Mouse (Mus musculus) telencephalon, adult 2 months (tissue): Measurements from ENCODE around the gene Bhlhe40.
A peak's percentile ranks its signal among the peaks of the same experiment; 100 is the strongest.

Source experiments
- DNase-seq: peaks from one replicate; pipeline ENCODE4 v3.0.0-alpha.2; 2011; ENCODE audit warnings: low read depth, low spot score

Bhlhe40 gene

DNA sequence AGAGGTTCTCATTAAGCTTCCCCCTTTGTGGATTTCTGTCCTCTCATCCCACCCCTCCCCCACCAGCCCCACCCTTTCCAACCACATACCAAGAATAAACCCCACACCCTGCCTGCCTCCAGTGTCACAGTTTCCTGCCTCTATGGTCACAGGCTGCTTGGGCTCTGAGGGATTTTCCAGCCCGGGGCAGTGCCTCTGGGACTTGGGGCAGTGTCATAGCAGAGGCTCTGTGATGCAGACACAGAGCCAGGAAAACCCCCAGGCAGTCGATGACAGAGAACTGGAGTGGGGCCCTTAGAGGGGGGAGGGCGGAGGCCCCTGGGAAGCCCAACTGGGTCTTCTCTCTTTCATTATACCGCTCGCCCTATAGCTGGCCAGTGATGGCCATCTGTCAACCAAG is 27.9 kb downstream of the Bhlhe40 start:
- no peak for DNase-seq

DNA sequence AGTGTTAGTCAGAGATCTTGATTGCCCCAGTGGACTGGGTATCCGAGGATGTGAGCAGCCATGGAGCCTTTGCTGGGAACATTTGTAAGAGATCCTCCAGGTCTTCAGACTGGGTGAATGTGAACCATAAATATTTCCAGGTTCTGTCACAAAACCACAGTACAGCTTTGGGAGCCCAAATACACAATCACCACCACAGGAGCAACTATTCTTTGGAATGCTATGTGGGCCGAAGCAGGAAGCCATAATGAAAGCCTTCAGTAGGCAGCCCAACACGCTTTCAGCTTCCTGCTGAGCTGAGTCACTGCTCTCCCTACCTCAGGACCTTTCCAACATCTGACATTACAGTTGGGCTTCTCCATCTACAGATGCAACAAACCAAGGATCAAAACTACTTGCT is 32.6 kb downstream of the Bhlhe40 start:
- no peak for DNase-seq

GRCm38 (mm10) chr6:108694965-108695724 is 34.7 kb downstream of the Bhlhe40 start:
- no peak for DNase-seq

GRCm38 (mm10) chr6:108695844-108696821 is 35.7 kb downstream of the Bhlhe40 start:
- no peak for DNase-seq

GRCm38 (mm10) chr6:108696822-108697202 is 36.4 kb downstream of the Bhlhe40 start:
- DNase-seq = no peak

GRCm38 (mm10) chr6:108697345-108697744 is 36.9 kb downstream of the Bhlhe40 start:
- no peak for DNase-seq

GRCm38 (mm10) chr6:108698343-108698870 is 38.0 kb downstream of the Bhlhe40 start:
- no peak for DNase-seq

DNA sequence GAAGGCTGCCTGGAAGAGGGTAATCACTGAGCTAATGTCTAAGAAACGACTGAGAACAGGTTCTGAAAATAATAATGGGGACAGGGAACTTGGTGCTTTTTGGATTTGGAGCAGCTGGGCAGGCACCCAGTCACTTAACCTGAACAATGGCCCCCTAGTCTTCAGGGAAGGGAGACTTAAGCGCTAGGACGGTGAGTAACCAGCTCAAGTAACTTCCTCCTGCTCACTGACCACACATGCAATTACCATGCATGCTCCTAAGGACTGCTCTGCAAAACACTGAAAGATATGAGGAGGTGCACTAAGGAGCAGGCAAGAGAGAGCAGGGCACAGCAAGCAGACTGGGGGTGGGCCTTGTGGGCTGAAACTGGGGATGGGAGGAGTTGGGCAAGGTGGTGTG is 39.2 kb downstream of the Bhlhe40 start:
- no peak for DNase-seq

DNA sequence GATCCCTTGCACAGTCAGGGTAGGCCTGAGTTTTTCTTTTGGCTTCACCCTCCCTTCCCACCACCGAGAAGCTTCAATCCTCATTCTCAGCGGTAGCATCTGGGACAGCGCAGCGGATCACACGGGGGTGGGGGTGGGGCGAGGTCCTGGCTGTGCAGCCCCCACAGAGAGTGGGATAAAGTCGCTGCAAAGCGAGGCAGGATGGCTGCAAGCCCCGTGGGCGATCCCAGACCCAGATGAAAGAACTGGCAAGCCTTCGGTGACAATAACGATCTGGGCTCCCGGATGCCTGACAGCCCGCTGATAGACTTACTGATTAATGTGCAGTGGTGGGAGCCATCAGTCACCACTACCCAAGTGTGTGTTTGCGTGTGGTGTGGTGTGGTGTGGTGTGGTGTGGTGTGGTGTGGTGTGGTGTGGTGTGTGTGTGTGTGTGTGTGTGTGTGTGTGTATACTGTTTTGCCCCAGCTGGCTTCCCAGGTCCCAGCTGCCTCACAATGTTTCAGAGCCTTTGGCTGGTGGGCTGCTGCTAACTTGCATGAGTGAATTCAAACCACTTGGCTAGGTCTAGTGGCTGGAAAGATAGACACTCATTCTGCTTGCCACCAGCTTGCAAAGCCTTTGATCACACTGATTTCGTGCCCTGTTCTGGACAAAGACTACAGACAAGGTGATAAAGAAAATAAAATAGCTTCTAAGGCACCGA is 40.4 kb downstream of the Bhlhe40 start:
- no peak for DNase-seq

DNA sequence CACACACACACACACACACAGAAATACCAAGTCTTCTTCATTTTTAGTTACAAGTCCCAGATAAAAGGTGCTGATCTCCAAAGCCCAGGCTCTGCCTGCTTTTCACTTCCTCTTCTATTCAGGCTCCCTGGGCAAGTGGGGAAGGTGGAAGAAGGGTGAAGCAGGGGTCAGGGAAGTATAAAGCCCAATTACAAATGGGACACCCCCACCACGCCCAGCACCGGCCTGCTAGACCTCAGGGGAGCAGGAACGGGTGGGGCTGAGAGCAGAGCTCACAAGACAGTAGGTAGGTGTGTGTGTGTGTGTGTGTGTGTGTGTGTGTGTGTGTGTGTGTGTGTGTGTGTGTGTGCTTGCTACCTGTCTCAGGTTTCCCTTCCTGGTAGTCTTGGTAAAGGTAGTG is 42.2 kb downstream of the Bhlhe40 start:
- DNase-seq = no peak

DNA sequence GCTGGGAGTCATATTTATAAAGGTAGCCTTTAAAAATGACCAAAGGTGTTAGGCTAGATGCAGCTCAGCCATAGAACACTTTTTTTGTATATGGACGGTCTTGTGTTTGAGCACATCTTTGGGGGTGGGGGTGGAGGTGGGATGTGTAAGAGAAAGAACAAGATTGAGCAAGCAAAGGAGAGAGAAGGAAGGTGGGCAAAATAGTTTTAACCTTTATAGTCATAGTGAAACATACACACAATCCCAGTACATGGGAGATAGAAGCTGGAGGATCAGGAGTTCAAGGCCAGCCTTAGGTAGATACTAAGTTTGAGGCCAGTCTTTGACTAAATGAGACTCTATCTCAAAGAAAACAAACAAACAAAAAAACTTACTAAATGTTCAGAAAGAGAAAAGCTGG is 42.7 kb downstream of the Bhlhe40 start:
- no peak for DNase-seq

DNA sequence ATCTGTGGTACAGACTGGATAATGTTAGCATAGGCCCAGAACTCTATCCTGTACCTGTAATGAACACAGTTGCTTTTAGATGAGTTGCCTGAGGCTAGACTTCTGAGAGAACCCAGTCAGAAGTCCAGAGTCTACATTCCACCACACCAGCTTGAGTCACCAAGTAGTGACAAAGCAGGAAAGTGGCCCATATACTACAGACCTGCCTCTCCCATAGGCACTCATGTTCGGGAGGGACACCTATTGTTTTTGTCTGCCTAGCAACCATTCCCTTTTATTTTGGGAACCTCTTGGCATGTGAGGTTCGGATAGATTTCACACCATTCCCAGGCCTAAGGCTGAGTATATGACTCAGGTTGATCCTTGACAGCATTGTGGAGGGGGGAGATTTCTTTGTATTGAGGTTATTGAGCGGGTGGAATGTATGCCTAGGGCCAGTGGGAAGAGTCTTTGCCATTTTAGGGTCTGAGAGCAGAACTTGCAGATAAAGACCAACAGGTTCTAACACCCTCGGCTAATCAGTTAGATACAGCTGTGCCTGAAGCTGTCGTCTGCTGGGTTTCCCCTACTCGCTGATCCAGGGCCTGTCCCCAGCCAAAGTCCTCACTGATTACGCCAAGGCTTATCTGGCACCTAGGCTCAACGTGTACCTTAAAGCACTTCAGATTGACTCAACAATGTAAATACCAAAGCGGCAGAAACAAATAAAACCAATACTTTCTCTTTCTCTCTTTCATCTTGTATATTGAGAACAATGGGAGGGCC is 44.1 kb downstream of the Bhlhe40 start:
- DNase-seq = no peak

GRCm38 (mm10) chr6:108705957-108706356 is 45.5 kb downstream of the Bhlhe40 start:
- DNase-seq = no peak

GRCm38 (mm10) chr6:108706994-108707645 is 46.7 kb downstream of the Bhlhe40 start:
- no peak for DNase-seq

DNA sequence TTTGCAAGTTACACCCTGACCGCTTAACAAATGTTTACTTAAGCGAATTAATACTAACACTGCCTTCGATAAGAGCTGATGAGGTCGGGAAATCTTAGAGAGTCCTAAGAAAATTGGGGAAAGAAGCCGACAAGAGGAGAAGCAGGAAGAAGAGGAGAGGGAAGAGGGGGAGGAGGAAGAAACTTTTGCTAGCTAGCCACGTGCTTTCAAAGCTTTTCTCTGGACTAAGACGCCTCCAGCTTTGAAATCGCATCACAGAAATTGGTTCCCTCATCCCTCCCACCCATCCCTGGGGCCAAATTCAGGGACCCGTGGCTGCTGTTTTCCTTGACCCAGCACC is 48.7 kb downstream of the Bhlhe40 start:
- no peak for DNase-seq

DNA sequence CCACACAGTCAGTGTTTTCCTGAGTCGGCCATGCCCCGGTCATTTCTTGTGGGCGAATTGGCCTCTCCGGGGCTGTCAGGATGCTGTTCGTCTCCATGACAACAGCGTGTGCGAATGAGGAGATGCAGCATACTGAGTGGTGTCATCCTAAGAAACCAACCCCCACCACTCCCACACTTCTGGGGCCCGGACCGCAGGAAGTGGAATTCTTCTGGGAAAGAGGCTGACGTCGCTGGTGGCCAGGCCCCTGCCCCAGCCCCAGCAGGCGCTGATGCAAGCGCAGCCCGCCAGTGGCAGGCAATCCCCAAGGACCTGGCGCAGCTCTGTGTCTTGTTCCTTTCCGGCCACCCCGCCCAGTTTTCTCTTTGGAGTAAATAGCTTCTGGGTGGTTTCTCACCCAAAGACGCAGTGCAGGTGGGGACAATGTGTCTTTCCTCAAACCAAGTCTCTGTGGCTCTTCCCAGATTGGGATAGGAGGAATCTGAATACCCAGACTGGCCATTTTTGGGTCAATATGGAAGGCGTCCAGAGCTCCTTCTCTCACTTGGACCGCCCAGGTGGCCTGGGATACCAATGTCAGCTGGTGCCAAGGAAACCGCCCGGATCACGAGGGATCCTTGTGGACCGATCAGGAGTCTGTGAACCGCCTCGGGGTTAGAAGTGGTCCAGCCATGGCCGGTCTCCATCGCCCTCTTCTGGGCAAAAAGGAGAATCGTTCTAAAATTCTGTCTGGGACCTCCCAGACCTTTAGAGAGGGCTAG is 49.2 kb downstream of the Bhlhe40 start:
- DNase-seq = peak; percentile 87

- DNase-seq = no peak
Observed at GRCm38 (mm10) chr6:108710667-108711066, 50.2 kb downstream of the Bhlhe40 start.

GRCm38 (mm10) chr6:108711192-108711964 is 50.9 kb downstream of the Bhlhe40 start:
- DNase-seq = no peak

DNA sequence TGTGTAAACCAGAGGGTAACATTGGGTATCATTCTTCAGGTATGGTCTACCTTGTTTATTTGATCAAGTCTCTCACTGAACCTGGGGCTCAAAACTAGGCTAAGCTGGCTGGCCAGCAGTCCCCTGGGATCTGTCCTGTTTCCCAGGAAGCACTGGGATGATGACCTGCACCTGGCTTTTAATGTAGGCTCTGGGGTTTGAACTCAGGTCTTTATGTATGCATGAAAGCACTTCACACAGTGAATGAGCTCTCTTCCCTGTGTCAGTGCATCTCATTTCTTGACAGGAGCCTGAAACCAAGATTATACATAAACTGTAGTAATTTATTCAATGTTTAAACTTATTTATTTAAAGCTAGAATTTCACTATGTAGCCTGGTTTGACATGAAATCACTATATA is 51.7 kb downstream of the Bhlhe40 start:
- DNase-seq = no peak
